Comparison of ENCODE assay signal across 8 mouse cellular contexts in genomic region chr12:83987583-83988441, GRCm38 (mm10). TPM values are rescaled to one million over a fixed set of nuclear protein-coding genes. Genes with fewer than 3 reads are reported as not detected.
DNase-seq lines count a peak whose midpoint lies in the region.

Gene Acot2 (plus strand): TSS chr12:83987861.

- peaks cover 10% of the 10 kb centered on the region; the same call in 1 of the 2 replicates for H3K9me3 ChIP-seq in megakaryocyte, embryonic 14.5 days

- peaks cover 3% of the 10 kb centered on the region for H3K27me3 ChIP-seq in megakaryocyte, embryonic 14.5 days (replicated peaks)

- intact Hi-C loops in gastrocnemius, postnatal 14 days (cut with DNase I; ENCODE audit: low total_unique reads), result no loop called here

- H3K36me3 ChIP-seq in megakaryocyte, embryonic 14.5 days (replicated peaks; ENCODE audit: low read length), result peaks cover 16% of the 10 kb centered on the region

- DNase-seq in adrenal gland, adult 18-20 months (ENCODE audit: low spot score in 2 of 2), result peak; percentile 61 to 68
- peak; percentile 88 for DNase-seq in embryo, embryonic 10.5 days (ENCODE audit: low spot score)
- DNase-seq in gastrocnemius, postnatal 14 days, result peak; percentile 76
- peak; percentile 93 for DNase-seq in induced T-regulatory cell, adult 2 months (ENCODE audit: low read depth)
- DNase-seq in left cerebral cortex, adult 9 months (ENCODE audit: low spot score in 2 of 2), result peak; percentile 53 to 78
- peak; percentile 70 to 80 for DNase-seq in right cerebral cortex, adult 2 months (ENCODE audit: low spot score in 2 of 2)
- DNase-seq in urinary bladder, postnatal 25 days (ENCODE audit: low spot score), result peak; percentile 59

- peaks cover 21% of the 10 kb centered on the region for H3K4me1 ChIP-seq in megakaryocyte, embryonic 14.5 days

- H3K4me3 ChIP-seq in megakaryocyte, embryonic 14.5 days (replicated peaks), result peak within 1 kb of the TSS; percentile 95

RNA-seq across cellular contexts. Expression of gene Acot2, which starts in this region (rescaled TPM):
- total RNA-seq in adrenal gland, adult 18-20 months (2021), result 10 to 100 TPM; 19.2 to 38.5 TPM
- 10 to 100 TPM; 12.8 to 20.2 TPM for total RNA-seq in gastrocnemius, postnatal 14 days (2021)
- polyA plus RNA-seq in megakaryocyte, embryonic 14.5 days (2012; ENCODE audit: insufficient read depth, low replicate concordance), result 5.9 and 6.7 TPM in 2 replicates

Comparison
In these comparisons a context has a peak if more than half of its experiments do, and no peak if none do; other contexts are left out.
1. Peak in every context shown above with its lines: DNase-seq and H3K4me3 ChIP-seq.